24 mouse cellular contexts compared by ENCODE assay signal in the genomic region with DNA sequence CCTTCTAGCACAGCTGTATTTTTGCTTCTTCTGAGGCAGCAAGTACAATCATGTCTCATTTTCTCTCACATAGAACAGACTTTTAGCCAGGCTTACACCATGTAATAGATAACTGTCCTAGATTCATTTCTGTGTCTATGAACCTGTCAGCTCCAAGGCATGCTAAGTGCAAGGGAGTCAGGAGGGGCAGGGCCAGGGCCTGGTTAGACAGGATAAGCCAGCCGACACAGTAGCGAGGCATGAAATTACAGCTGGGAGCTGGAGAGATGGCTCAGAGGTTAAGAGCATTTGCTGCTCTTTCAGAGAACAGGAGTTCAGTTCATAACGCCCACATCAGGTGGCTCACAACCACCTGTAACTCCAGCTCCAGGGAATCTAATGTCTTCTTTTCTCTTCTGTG. TPM values are rescaled to one million over a fixed set of nuclear protein-coding genes. Genes with fewer than 3 reads are reported as not detected.
DNase-seq lines count a peak whose midpoint lies in the region; ATAC-seq and TF ChIP-seq lines count a peak whose summit lies in the region.
"Had no signal": no experiment of that assay in that cellular context is flagged by ENCODE, and none has a peak within 500 bp of the region (broad histone marks: within the 10 kb centered on the region; RNA-seq: fewer than 3 reads in every experiment).

No protein-coding gene starts in this region.

- WGBS in embryonic facial prominence, embryonic 12.5 days, result 60% methylated on average over 3 of the region's 3 CpGs
- WGBS in embryonic facial prominence, embryonic 10.5 days, result 69% methylated on average over 3 of the region's 3 CpGs
- WGBS in heart, postnatal 0 days, result 61% methylated on average over 3 of the region's 3 CpGs
- WGBS in embryonic facial prominence, embryonic 13.5 days, result 47% methylated on average over 3 of the region's 3 CpGs

- H3K9me3 ChIP-seq in embryonic facial prominence, embryonic 12.5 days, result peaks cover 4% of the 10 kb centered on the region; the same call in 1 of the 2 replicates
- H3K9me3 ChIP-seq in embryonic facial prominence, embryonic 10.5 days, result no peaks in the 10 kb centered on the region
- no peaks in the 10 kb centered on the region for H3K9me3 ChIP-seq in heart, postnatal 0 days (replicated peaks; ENCODE audit: control insufficient read depth, low read length)
- H3K9me3 ChIP-seq in embryonic facial prominence, embryonic 13.5 days, result peaks cover 4% of the 10 kb centered on the region; the same call in 1 of the 2 replicates
- H3K9me3 ChIP-seq: heart, embryonic 15.5 days; hindbrain, embryonic 15.5 days had no signal

- TF ChIP-seq EP300 in heart, postnatal 0 days (IDR thresholded peaks at IDR 0.05; ENCODE audit: low read depth), result no peak

- H3K27ac ChIP-seq in embryonic facial prominence, embryonic 12.5 days, result peak overlapping the region; percentile 43; the same call in 1 of the 2 replicates
- no peak overlapping the region for H3K27ac ChIP-seq in embryonic facial prominence, embryonic 10.5 days (replicated peaks)
- H3K27ac ChIP-seq in heart, postnatal 0 days (ENCODE audit: low read depth), result 0 out of 2 replicates have a peak overlapping the region, but pooled peaks have one; percentile 6
- H3K27ac ChIP-seq in embryonic facial prominence, embryonic 13.5 days, result no peak overlapping the region
- H3K27ac ChIP-seq: hindbrain, embryonic 12.5 days; hindbrain, embryonic 15.5 days had no signal

- H3K27me3 ChIP-seq in embryonic facial prominence, embryonic 12.5 days, result no peaks in the 10 kb centered on the region
- H3K27me3 ChIP-seq in embryonic facial prominence, embryonic 10.5 days (replicated peaks; ENCODE audit: low read depth, poor library complexity, severe bottlenecking), result peaks cover 6% of the 10 kb centered on the region
- H3K27me3 ChIP-seq in heart, postnatal 0 days (ENCODE audit: control insufficient read depth, insufficient read depth, low read length), result no peaks in the 10 kb centered on the region
- H3K27me3 ChIP-seq in embryonic facial prominence, embryonic 13.5 days, result no peaks in the 10 kb centered on the region
- H3K27me3 ChIP-seq: heart, embryonic 15.5 days had no signal

- H3K4me1 ChIP-seq in embryonic facial prominence, embryonic 12.5 days, result peaks cover 14% of the 10 kb centered on the region
- H3K4me1 ChIP-seq in embryonic facial prominence, embryonic 10.5 days, result peaks cover 22% of the 10 kb centered on the region
- H3K4me1 ChIP-seq in heart, postnatal 0 days (ENCODE audit: control insufficient read depth, insufficient read depth), result peaks cover 17% of the 10 kb centered on the region; the same call in 1 of the 2 replicates
- H3K4me1 ChIP-seq in embryonic facial prominence, embryonic 13.5 days, result peaks cover 14% of the 10 kb centered on the region

- no peaks in the 10 kb centered on the region for H3K36me3 ChIP-seq in embryonic facial prominence, embryonic 12.5 days
- H3K36me3 ChIP-seq in embryonic facial prominence, embryonic 10.5 days (replicated peaks), result no peaks in the 10 kb centered on the region
- H3K36me3 ChIP-seq in heart, postnatal 0 days (replicated peaks; ENCODE audit: control insufficient read depth, insufficient read depth, low read length), result no peaks in the 10 kb centered on the region
- H3K36me3 ChIP-seq in embryonic facial prominence, embryonic 13.5 days, result no peaks in the 10 kb centered on the region
- H3K36me3 ChIP-seq: heart, embryonic 15.5 days; hindbrain, embryonic 12.5 days; hindbrain, embryonic 15.5 days had no signal

- no peak overlapping the region for H3K9ac ChIP-seq in embryonic facial prominence, embryonic 12.5 days
- no peak overlapping the region for H3K9ac ChIP-seq in heart, postnatal 0 days (replicated peaks; ENCODE audit: low read depth, low read length)
- no peak overlapping the region for H3K9ac ChIP-seq in embryonic facial prominence, embryonic 13.5 days
- H3K9ac ChIP-seq: forebrain, postnatal 0 days; heart, embryonic 15.5 days; hindbrain, embryonic 12.5 days; hindbrain, embryonic 15.5 days had no signal

- no peak for DNase-seq in embryonic facial prominence, embryonic 10.5 days (ENCODE audit: low spot score)
- no peak for DNase-seq in heart, postnatal 0 days (ENCODE audit: low spot score)
- no peak for DNase-seq in heart, postnatal 14 days
- DNase-seq in left cerebral cortex, adult 18-20 months (ENCODE audit: low spot score in 2 of 2), result no peak
- DNase-seq: adrenal gland, adult 8-10 months; adrenal gland, postnatal 25 days; cerebellum, adult 11-12 months; cerebellum, adult 8-10 months; cerebellum, postnatal 10 days; cerebellum, postnatal 36 days; embryo, embryonic 11 days; forebrain, postnatal 0 days; gastrocnemius, postnatal 25 days had no signal

- H3K4me2 ChIP-seq in embryonic facial prominence, embryonic 12.5 days (replicated peaks), result no peak overlapping the region
- H3K4me2 ChIP-seq in heart, postnatal 0 days (ENCODE audit: low read depth, low read length), result no peak overlapping the region
- H3K4me2 ChIP-seq in embryonic facial prominence, embryonic 13.5 days, result no peak overlapping the region
- H3K4me2 ChIP-seq: heart, embryonic 11.5 days; heart, embryonic 15.5 days; hindbrain, embryonic 12.5 days; hindbrain, embryonic 15.5 days had no signal

- ATAC-seq in embryonic facial prominence, embryonic 12.5 days (ENCODE audit: insufficient number of reproducible peaks, insufficient read depth, low FRiP score, low TSS enrichment), result no peak; the same call in 1 of the 2 replicates
- ATAC-seq in heart, postnatal 0 days (ENCODE audit: insufficient read depth, low read depth), result no peak
- 0 out of 2 replicates have a peak, but pooled peaks have one; percentile 11 for ATAC-seq in embryonic facial prominence, embryonic 13.5 days (ENCODE audit: insufficient number of reproducible peaks, insufficient read depth, low FRiP score, low TSS enrichment, low read depth)
- ATAC-seq: activated CD4-positive, CD25-positive, alpha-beta regulatory T cell, adult 4 months; forebrain, embryonic 14.5 days; forebrain, postnatal 0 days; intestine, postnatal 0 days had no signal

- no peak for TF ChIP-seq CTCF in heart, postnatal 0 days (IDR thresholded peaks at IDR 0.05; ENCODE audit: low read depth)

- no peak overlapping the region for H3K4me3 ChIP-seq in embryonic facial prominence, embryonic 12.5 days
- no peak overlapping the region for H3K4me3 ChIP-seq in embryonic facial prominence, embryonic 10.5 days
- no peak overlapping the region for H3K4me3 ChIP-seq in heart, postnatal 0 days (ENCODE audit: low read depth, low read length)
- no peak overlapping the region for H3K4me3 ChIP-seq in embryonic facial prominence, embryonic 13.5 days
- H3K4me3 ChIP-seq: heart, embryonic 15.5 days; hindbrain, embryonic 12.5 days; hindbrain, embryonic 15.5 days had no signal

- intact Hi-C loops in heart, postnatal 14 days (cut with DNase I), result no loop called here

RNA-seq across cellular contexts. Expression of a gene that starts 38.7 kb away (rescaled TPM):
- polyA plus RNA-seq in embryonic facial prominence, embryonic 12.5 days (2016; fragmentation: Nextera tagmentation; extraction: Ambion mirVana), result 16.4 and 18.6 TPM in 2 replicates
- polyA plus RNA-seq in embryonic facial prominence, embryonic 10.5 days (2016; fragmentation: Nextera tagmentation; extraction: Ambion mirVana), result 17.7 and 21.4 TPM in 2 replicates
- 4.5 and 14.7 TPM in 2 replicates for total RNA-seq in heart, postnatal 0 days (2014; rRNA removed; ENCODE audit: low replicate concordance)
- 7.1 and 8.6 TPM in 2 replicates for polyA plus RNA-seq in heart, postnatal 0 days (2015; fragmentation: Nextera tagmentation; extraction: Ambion mirVana)
- total RNA-seq in heart, postnatal 14 days (2021), result 10 to 100 TPM; 10.1 to 11.3 TPM
- 17.6 and 19.8 TPM in 2 replicates for polyA plus RNA-seq in embryonic facial prominence, embryonic 13.5 days (2015; fragmentation: Nextera tagmentation; extraction: Ambion mirVana)
- 1 to 10 TPM; 1.6 to 2.3 TPM for total RNA-seq in left cerebral cortex, adult 18-20 months (2021)
- total RNA-seq: granulocyte monocyte progenitor cell, adult 5-6 weeks; hematopoietic stem cell, adult 5-6 weeks had no signal
- polyA plus RNA-seq: activated CD4-positive, CD25-positive, alpha-beta regulatory T cell, adult 4 months had no signal

Comparison
In these comparisons a context has a peak if more than half of its experiments do, and no peak if none do; other contexts are left out.
1. H3K27ac ChIP-seq: peak in embryonic facial prominence, embryonic 12.5 days (single experiment) and heart, postnatal 0 days (single experiment); none in embryonic facial prominence, embryonic 10.5 days (single experiment) and embryonic facial prominence, embryonic 13.5 days (single experiment).